Mouse (Mus musculus) kidney, adult 2 months (tissue): ENCODE measurements around the gene Creld2. TPM values are rescaled to one million over a fixed set of nuclear protein-coding genes. Genes with fewer than 3 reads are reported as not detected.
A peak's percentile ranks its signal among the peaks of the same experiment; 100 is the strongest.
"Not testable (repeated sequence)": the region's sequence is repeated elsewhere in the genome, so short reads cannot be mapped to it uniquely, and the experiment has no call there.

Experiments used
- DNase-seq: peaks from one replicate; pipeline ENCODE4 v3.0.0; 2021
- H3K27ac ChIP-seq: fragments of 200-500 bp; 2 replicates; pipeline ENCODE4 v1.5.1; 2012; ENCODE audit warnings: low read depth, low read length, control low read depth, inconsistent platforms; ENCODE audit not compliant: insufficient read depth
- H3K27me3 ChIP-seq: fragments of 200-500 bp; replicated peaks from 2 replicates; pipeline ENCODE4 v1.6.1; 2012; ENCODE audit warnings: mild to moderate bottlenecking, moderate library complexity, low read length, inconsistent platforms; ENCODE audit not compliant: control insufficient read depth, insufficient read depth
- H3K36me3 ChIP-seq: fragments of 200-500 bp; 2 replicates; pipeline ENCODE4 v1.6.1; 2012; ENCODE audit warnings: mild to moderate bottlenecking, moderate library complexity, low read length, inconsistent platforms; ENCODE audit not compliant: control insufficient read depth, insufficient read depth
- H3K4me1 ChIP-seq: fragments of 200-500 bp; 2 replicates; pipeline ENCODE4 v1.6.1; 2011; ENCODE audit warnings: low read length; ENCODE audit not compliant: control insufficient read depth, insufficient read depth
- H3K4me3 ChIP-seq: fragments of 200-500 bp; 2 replicates; pipeline ENCODE4 v1.5.1; 2011; ENCODE audit warnings: mild to moderate bottlenecking, low read depth, low read length, control low read depth; ENCODE audit not compliant: insufficient read depth
- CTCF ChIP-seq: fragments of 200-500 bp; conservative IDR thresholded peaks from 2 replicates; pipeline ENCODE4 v1.5.1; 2011; ENCODE audit warnings: low read depth, mild to moderate bottlenecking, control low read depth, low read length, moderate library complexity, mixed read lengths; ENCODE audit not compliant: insufficient read depth, insufficient read length
- POLR2A ChIP-seq: fragments of 200-500 bp; IDR thresholded peaks from one replicate; pipeline ENCODE4 v1.6.1; 2011; ENCODE audit warnings: low read depth, low read length, control low read depth
- WGBS: fragments of 180-500 bp; shearing (Covaris S2); methylation state at CpG from one replicate; pipeline ENCODE4 v1.1.7; 2018; 5-methylcytosine and 5-hydroxymethylcytosine counted together
- polyA plus RNA-seq: library from polyadenylated mRNA; depleted of rRNA; stranded (reverse); fragments of >200 nt; gene quantifications from 2 replicates; pipeline ENCODE4 v1.2.3, GENCODE M21; 2012

Gene Creld2
- polyA plus RNA-seq, 1 experiment = 30.4 TPM

- no peak for DNase-seq
- no peaks in the 10 kb centered on the region; the same call in none of the 2 replicates for H3K36me3 ChIP-seq
- 80% methylated on average over 6 of the region's 6 CpGs for WGBS
- H3K27ac ChIP-seq = no peak overlapping the region
- H3K4me3 ChIP-seq = no peak overlapping the region
- TF ChIP-seq CTCF (no peak), POLR2A (no peak)
- H3K27me3 ChIP-seq = no peaks in the 10 kb centered on the region
- H3K4me1 ChIP-seq = peaks cover 2% of the 10 kb centered on the region; the same call in 1 of the 2 replicates
These were observed 17.1 kb upstream of the Creld2 start for GRCm38 (mm10) chr15:88802348-88802747.

- DNase-seq = no peak
- no peaks in the 10 kb centered on the region for H3K4me1 ChIP-seq
- H3K36me3 ChIP-seq = no peaks in the 10 kb centered on the region; the same call in none of the 2 replicates
- H3K27me3 ChIP-seq = no peaks in the 10 kb centered on the region
- no peak overlapping the region for H3K27ac ChIP-seq
- TF ChIP-seq POLR2A = no peak
- no peak for TF ChIP-seq CTCF
- H3K4me3 ChIP-seq = no peak overlapping the region
- 87% methylated on average over 8 of the region's 8 CpGs for WGBS
These were observed 11.3 kb upstream of the Creld2 start for GRCm38 (mm10) chr15:88808121-88808520.

GRCm38 (mm10) chr15:88810369-88810768 is 9.1 kb upstream of the Creld2 start:
- Histone ChIP-seq H3K36me3 (no peaks in the 10 kb centered on the region; the same call in none of the 2 replicates), H3K4me3 (no peak overlapping the region), H3K4me1 (no peaks in the 10 kb centered on the region), H3K27ac (no peak overlapping the region), H3K27me3 (no peaks in the 10 kb centered on the region)
- WGBS = 92% methylated on average over 2 of the region's 2 CpGs
- no peak for TF ChIP-seq POLR2A
- no peak for DNase-seq

- TF ChIP-seq POLR2A (no peak), CTCF (peak; percentile 45; the same call in 1 of the 2 replicates)
- Histone ChIP-seq H3K4me1 (0 out of 2 replicates have a peak, but pooled peaks cover under 1% of the 10 kb centered on the region), H3K36me3 (no peaks in the 10 kb centered on the region; the same call in 1 of the 2 replicates), H3K4me3 (no peak overlapping the region), H3K27me3 (no peaks in the 10 kb centered on the region), H3K27ac (no peak overlapping the region)
- DNase-seq = no peak
- WGBS = 83% methylated on average over 3 of the region's 3 CpGs
These were observed 6.2 kb upstream of the Creld2 start for GRCm38 (mm10) chr15:88813262-88813661.

DNA sequence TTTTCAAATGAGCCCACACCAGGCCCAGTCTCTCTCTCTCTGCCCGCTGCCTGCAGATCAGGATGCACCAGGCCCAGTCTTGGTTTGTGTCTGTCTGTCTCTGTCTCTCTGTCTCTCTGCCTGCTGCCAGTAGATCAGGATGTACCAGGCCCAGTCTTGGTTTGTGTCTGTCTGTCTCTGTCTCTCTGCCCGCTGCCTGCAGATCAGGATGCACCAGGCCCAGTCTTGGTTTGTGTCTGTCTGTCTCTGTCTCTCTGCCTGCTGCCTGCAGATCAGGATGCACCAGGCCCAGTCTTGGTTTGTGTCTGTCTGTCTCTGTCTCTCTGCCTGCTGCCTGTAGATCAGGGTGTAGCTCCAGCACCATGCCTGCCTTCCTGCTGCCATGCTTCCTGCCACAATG is 5.6 kb upstream of the Creld2 start:
- H3K4me1 ChIP-seq, DNase-seq, H3K4me3 ChIP-seq, H3K27me3 ChIP-seq, H3K36me3 ChIP-seq, H3K27ac ChIP-seq: not testable (repeated sequence)
- WGBS = 96% methylated on average over 2 of the region's 2 CpGs

DNA sequence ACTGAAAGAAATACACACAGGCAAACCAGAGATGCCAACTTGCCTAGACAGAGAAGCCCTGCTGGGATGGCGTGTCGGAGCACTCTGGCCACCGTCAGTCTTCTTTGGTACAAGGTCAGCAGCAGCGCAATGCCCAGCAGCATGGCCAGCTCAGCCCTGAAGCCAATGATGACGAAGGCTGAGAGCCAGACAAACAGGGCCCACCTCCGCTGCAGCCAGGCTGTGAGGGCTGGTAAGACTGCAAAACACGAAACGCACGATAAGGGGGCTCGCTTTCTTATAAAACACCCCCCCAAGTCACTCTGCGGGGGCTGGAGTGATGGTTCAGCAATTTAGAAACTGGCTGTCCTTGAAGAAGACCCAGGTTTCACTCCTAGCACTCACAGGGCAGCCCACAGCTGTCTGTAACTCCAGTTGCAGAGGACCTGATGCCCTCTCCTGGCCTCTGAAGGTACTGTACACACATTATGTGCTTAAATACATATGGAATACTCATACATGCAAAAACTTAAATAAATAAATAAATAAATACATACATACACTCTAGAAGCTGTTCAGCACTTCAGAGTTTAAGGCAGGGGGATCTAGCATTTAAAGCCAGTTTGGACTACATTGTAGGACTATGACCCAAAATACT is 4.9 kb upstream of the Creld2 start:
- no peak overlapping the region for H3K27ac ChIP-seq
- no peak overlapping the region for H3K4me3 ChIP-seq
- H3K36me3 ChIP-seq = no peaks in the 10 kb centered on the region; the same call in 1 of the 2 replicates
- TF ChIP-seq CTCF = peak; percentile 37; the same call in 1 of the 2 replicates
- TF ChIP-seq POLR2A = no peak
- H3K27me3 ChIP-seq = no peaks in the 10 kb centered on the region
- 0 out of 2 replicates have a peak, but pooled peaks cover 2% of the 10 kb centered on the region for H3K4me1 ChIP-seq
- no peak for DNase-seq
- WGBS = 98% methylated on average over 11 of the region's 11 CpGs

DNA sequence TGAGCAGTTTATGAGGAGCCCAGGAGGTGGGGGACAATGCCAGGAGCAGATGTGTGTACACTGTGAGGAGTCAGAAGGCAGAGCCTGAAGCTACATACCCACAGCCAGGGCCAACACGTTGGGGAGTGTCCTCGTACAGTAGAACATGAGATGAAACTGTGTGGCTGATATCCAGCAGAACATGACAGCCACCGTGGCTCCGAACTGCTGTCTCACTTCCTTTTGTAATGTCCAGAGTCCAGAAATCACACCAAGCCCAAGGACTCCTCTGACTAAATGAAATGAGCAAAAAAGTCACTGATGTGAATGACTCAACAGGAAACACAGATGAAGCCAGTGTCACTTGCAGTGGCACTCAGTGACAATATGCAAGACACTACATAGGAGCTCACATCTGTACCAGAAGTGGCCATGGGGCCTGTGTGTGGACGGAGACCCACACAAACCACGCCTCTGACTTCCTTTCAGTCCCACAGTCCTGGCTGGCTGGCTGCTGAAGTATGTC is 4.2 kb upstream of the Creld2 start:
- Histone ChIP-seq H3K27me3 (no peaks in the 10 kb centered on the region), H3K27ac (no peak overlapping the region), H3K4me1 (peaks cover 3% of the 10 kb centered on the region; the same call in 1 of the 2 replicates), H3K36me3 (no peaks in the 10 kb centered on the region; the same call in 1 of the 2 replicates), H3K4me3 (no peak overlapping the region)
- TF ChIP-seq POLR2A = no peak
- TF ChIP-seq CTCF = no peak
- DNase-seq = no peak
- WGBS = 77% methylated on average over 6 of the region's 6 CpGs
